Mouse (Mus musculus) kidney, adult 2 months (tissue): ENCODE measurements around the gene Calm1.

Experiments
- CTCF ChIP-seq: fragments of 200-500 bp; conservative IDR thresholded peaks from 2 replicates; pipeline ENCODE4 v1.5.1; 2011; ENCODE audit warnings: low read depth, mild to moderate bottlenecking, control low read depth, low read length, moderate library complexity, mixed read lengths; ENCODE audit not compliant: insufficient read depth, insufficient read length
- POLR2A ChIP-seq: fragments of 200-500 bp; IDR thresholded peaks from one replicate; pipeline ENCODE4 v1.6.1; 2011; ENCODE audit warnings: low read depth, low read length, control low read depth

GRCm38 (mm10) chr12:100226621-100227020 lies 27.4 kb downstream of the Calm1 start:
- no peak for TF ChIP-seq CTCF
- TF ChIP-seq POLR2A: no peak
